Mouse (Mus musculus): ENCODE measurements at regions not wholly inside any gene's neighbourhood (a gene's known extent, or its start where the extent isn't known, plus 50 kb on each side); places are given as distances from the start of the nearest gene placed in this dataset.

- peak in 1 of 2 experiments; percentile 17 for DNase-seq (ENCODE audit: low spot score in 2 of 2)
Measured at GRCm38 (mm10) chr6:70714239-70714638, 77.8 kb downstream of the Rpia start.

- no peak for DNase-seq (ENCODE audit: low spot score in 2 of 2)
Measured at GRCm38 (mm10) chr6:70713665-70714064, 78.4 kb downstream of the Rpia start.

- no peak for DNase-seq (ENCODE audit: low spot score in 2 of 2)
Measured at GRCm38 (mm10) chr6:70713118-70713517, 78.9 kb downstream of the Rpia start.

GRCm38 (mm10) chr6:70709338-70710055 lies 82.5 kb downstream of the Rpia start:
- no peak for DNase-seq (ENCODE audit: low spot score in 2 of 2)

GRCm38 (mm10) chr6:70695596-70695995 lies 96.4 kb downstream of the Rpia start:
- DNase-seq (ENCODE audit: low spot score in 2 of 2), result no peak

All from adrenal gland, postnatal 4 days (tissue).